In genomic region chr4:149426325-149427199, GRCm38 (mm10) we compare ENCODE assay signal across 8 mouse cellular contexts. TPM values are rescaled to one million over a fixed set of nuclear protein-coding genes. Genes with fewer than 3 reads are reported as not detected.
DNase-seq lines count a peak whose midpoint lies in the region; ATAC-seq lines count a peak whose summit lies in the region.

Gene Ube4b, minus strand, starts transcription at chr4:149426749.

- ATAC-seq in erythroid progenitor cell, adult 5-6 weeks (replicated peaks; ENCODE audit: low FRiP score, poor library complexity, severe bottlenecking), result peak; percentile 90
- peak; percentile 92 for ATAC-seq in heart, embryonic 13.5 days (ENCODE audit: extremely low read depth, insufficient number of reproducible peaks, low FRiP score, low TSS enrichment)
- ATAC-seq in liver, embryonic 12.5 days, result peak; percentile 87
- ATAC-seq in stomach, embryonic 15.5 days (ENCODE audit: insufficient read depth, low FRiP score, low read depth), result peak; percentile 91

- peak within 1 kb of the TSS; percentile 94 for H3K4me3 ChIP-seq in heart, embryonic 13.5 days
- H3K4me3 ChIP-seq in liver, embryonic 12.5 days, result peak within 1 kb of the TSS; percentile 98
- peak within 1 kb of the TSS; percentile 97 for H3K4me3 ChIP-seq in stomach, embryonic 15.5 days (replicated peaks)

- H3K27ac ChIP-seq in heart, embryonic 13.5 days (replicated peaks), result peak within 1 kb of the TSS; percentile 99
- peak within 1 kb of the TSS; percentile 95 for H3K27ac ChIP-seq in liver, embryonic 12.5 days
- H3K27ac ChIP-seq in stomach, embryonic 15.5 days, result peak within 1 kb of the TSS; percentile 99

- under 1% methylated on average over 44 of the region's 50 CpGs for WGBS in heart, embryonic 13.5 days
- WGBS in liver, embryonic 12.5 days (ENCODE audit: insufficient replicate concordance), result under 1% methylated on average over 47 of the region's 50 CpGs
- WGBS in stomach, embryonic 15.5 days, result under 1% methylated on average over 46 of the region's 50 CpGs

- peaks cover 27% of the 10 kb centered on the region for H3K4me1 ChIP-seq in heart, embryonic 13.5 days
- H3K4me1 ChIP-seq in liver, embryonic 12.5 days, result peaks cover 25% of the 10 kb centered on the region
- peaks cover 14% of the 10 kb centered on the region; the same call in 1 of the 2 replicates for H3K4me1 ChIP-seq in stomach, embryonic 15.5 days

- H3K9me3 ChIP-seq in heart, embryonic 13.5 days, result no peaks in the 10 kb centered on the region
- no peaks in the 10 kb centered on the region for H3K9me3 ChIP-seq in liver, embryonic 12.5 days (replicated peaks)
- no peaks in the 10 kb centered on the region for H3K9me3 ChIP-seq in stomach, embryonic 15.5 days

- peak within 1 kb of the TSS; percentile 91 for H3K4me2 ChIP-seq in heart, embryonic 13.5 days
- H3K4me2 ChIP-seq in liver, embryonic 12.5 days, result peak within 1 kb of the TSS; percentile 81
- H3K4me2 ChIP-seq in stomach, embryonic 15.5 days, result peak within 1 kb of the TSS; percentile 72

- H3K9ac ChIP-seq in heart, embryonic 13.5 days, result peak within 1 kb of the TSS; percentile 98
- peak within 1 kb of the TSS; percentile 94 for H3K9ac ChIP-seq in liver, embryonic 12.5 days
- peak within 1 kb of the TSS; percentile 85 for H3K9ac ChIP-seq in stomach, embryonic 15.5 days

- peaks cover 3% of the 10 kb centered on the region; the same call in 1 of the 2 replicates for H3K36me3 ChIP-seq in heart, embryonic 13.5 days
- H3K36me3 ChIP-seq in liver, embryonic 12.5 days, result peaks cover 9% of the 10 kb centered on the region; the same call in 1 of the 2 replicates
- no peaks in the 10 kb centered on the region for H3K36me3 ChIP-seq in stomach, embryonic 15.5 days

- DNase-seq in CD4-positive helper T cell, adult 2 months (ENCODE audit: low read depth, low spot score), result peak; percentile 98
- DNase-seq in brain, embryonic 18.5 days (ENCODE audit: low read depth, low spot score), result peak; percentile 98
- peak; percentile 100 for DNase-seq in kidney, postnatal 10 days
- DNase-seq in natural killer cell, adult 2 months (ENCODE audit: low spot score in 2 of 2), result peak; percentile 89 to 94

- no peaks in the 10 kb centered on the region for H3K27me3 ChIP-seq in heart, embryonic 13.5 days (replicated peaks)
- H3K27me3 ChIP-seq in liver, embryonic 12.5 days (replicated peaks), result no peaks in the 10 kb centered on the region
- no peaks in the 10 kb centered on the region for H3K27me3 ChIP-seq in stomach, embryonic 15.5 days (replicated peaks)

RNA-seq across cellular contexts. Expression of gene Ube4b, which starts in this region (rescaled TPM):
- total RNA-seq in erythroid progenitor cell, adult 5-6 weeks (2015; ENCODE audit: low replicate concordance), result 26.4 and 29.2 TPM in 2 replicates
- 17.5 and 21.9 TPM in 2 replicates for total RNA-seq in erythroid progenitor cell, adult 5-6 weeks (2017; ENCODE audit: low replicate concordance)
- 29.9 and 32.3 TPM in 2 replicates for polyA plus RNA-seq in heart, embryonic 13.5 days (2015; fragmentation: Nextera tagmentation; extraction: Ambion mirVana)
- 25.1 and 26.4 TPM in 2 replicates for polyA plus RNA-seq in liver, embryonic 12.5 days (2016; fragmentation: Nextera tagmentation; extraction: Ambion mirVana)
- polyA plus RNA-seq in stomach, embryonic 15.5 days (2015; fragmentation: Nextera tagmentation; extraction: Ambion mirVana), result 35.5 and 41.4 TPM in 2 replicates

Comparison
In these comparisons a context has a peak if more than half of its experiments do, and no peak if none do; other contexts are left out.
1. Peak in every context shown above with its lines: DNase-seq, ATAC-seq, H3K4me3 ChIP-seq and H3K27ac ChIP-seq.